Mouse (Mus musculus) brain, embryonic 14.5 days (tissue): ENCODE measurements at regions not wholly inside any gene's neighbourhood (a gene's known extent, or its start where the extent isn't known, plus 50 kb on each side); places are given as distances from the start of the nearest gene placed in this dataset.

ENCODE experiments used
- CTCF ChIP-seq: fragments of 200-500 bp; IDR thresholded peaks from 2 replicates; pipeline ENCODE4 v1.5.1; 2012; ENCODE audit warnings: inconsistent platforms, mild to moderate bottlenecking, moderate library complexity, borderline replicate concordance; ENCODE audit not compliant: insufficient read depth, insufficient read length; ENCODE audit errors: extremely low read depth
- POLR2A ChIP-seq: fragments of 200-500 bp; IDR thresholded peaks from 2 replicates; pipeline ENCODE4 v1.6.1; 2012; ENCODE audit warnings: mild to moderate bottlenecking, inconsistent platforms, borderline replicate concordance; ENCODE audit not compliant: poor library complexity, insufficient read depth, insufficient read length, severe bottlenecking; ENCODE audit errors: extremely low read depth

GRCm38 (mm10) chr3:40094701-40095100 is 436.4 kb upstream of the Intu start:
- TF ChIP-seq CTCF (no peak), POLR2A (no peak)
